Mouse (Mus musculus) forebrain, embryonic 14.5 days (tissue): ENCODE measurements at regions not wholly inside any gene's neighbourhood (a gene's known extent, or its start where the extent isn't known, plus 50 kb on each side); places are given as distances from the start of the nearest gene placed in this dataset.
A peak's percentile ranks its signal among the peaks of the same experiment; 100 is the strongest.

Experiments used
- ATAC-seq: fragments of 200-750 bp; cut with Nextera tagmentation; 2 replicates; pipeline ENCODE4 v1.8.0; 2017; ENCODE audit warnings: mild to moderate bottlenecking, moderate library complexity
- DNase-seq: peaks from one replicate; pipeline ENCODE4 v3.0.0-alpha.2; 2015; ENCODE audit warnings: low spot score
- H3K27ac ChIP-seq: fragments of 300-500 bp; sonication (generic); 2 replicates; pipeline ENCODE4 v1.5.1; 2014; ENCODE audit warnings: low read depth, mild to moderate bottlenecking, control low read depth, low read length, moderate library complexity
- H3K27me3 ChIP-seq: fragments of 300-500 bp; sonication (generic); replicated peaks from 2 replicates; pipeline ENCODE4 v1.6.1; 2014; ENCODE audit warnings: low read length, control low read depth, mixed read lengths; ENCODE audit not compliant: control insufficient read depth, insufficient read depth
- H3K36me3 ChIP-seq: fragments of 300-500 bp; sonication (generic); 2 replicates; pipeline ENCODE4 v1.6.1; 2014; ENCODE audit warnings: low read length, control low read depth; ENCODE audit not compliant: control insufficient read depth, insufficient read depth
- H3K4me1 ChIP-seq: fragments of 300-500 bp; sonication (generic); 2 replicates; pipeline ENCODE4 v1.6.1; 2014; ENCODE audit warnings: antibody characterized with exemption, low read length, control low read depth; ENCODE audit not compliant: control insufficient read depth, insufficient read depth
- H3K4me2 ChIP-seq: fragments of 300-500 bp; sonication (generic); 2 replicates; pipeline ENCODE4 v1.6.1; 2014; ENCODE audit warnings: mild to moderate bottlenecking, control low read depth, low read length
- H3K4me3 ChIP-seq: fragments of 300-500 bp; sonication (generic); 2 replicates; pipeline ENCODE4 v1.5.1; 2014; ENCODE audit warnings: low read depth, low read length, control low read depth
- H3K9ac ChIP-seq: fragments of 300-500 bp; sonication (generic); 2 replicates; pipeline ENCODE4 v1.6.1; 2014; ENCODE audit warnings: mild to moderate bottlenecking, low read length, control low read depth, moderate library complexity
- H3K9me3 ChIP-seq: fragments of 300-500 bp; sonication (generic); replicated peaks from 2 replicates; pipeline ENCODE4 v1.6.1; 2016; ENCODE audit warnings: low read length, control low read depth, mixed read lengths; ENCODE audit not compliant: control insufficient read depth
- WGBS: fragments of 180-500 bp; shearing (Covaris S2); extraction: QIAGEN DNeasy Blood & Tissue Kit; methylation state at CpG from one replicate; pipeline ENCODE4 v1.1.7; 2014; 5-methylcytosine and 5-hydroxymethylcytosine counted together

DNA sequence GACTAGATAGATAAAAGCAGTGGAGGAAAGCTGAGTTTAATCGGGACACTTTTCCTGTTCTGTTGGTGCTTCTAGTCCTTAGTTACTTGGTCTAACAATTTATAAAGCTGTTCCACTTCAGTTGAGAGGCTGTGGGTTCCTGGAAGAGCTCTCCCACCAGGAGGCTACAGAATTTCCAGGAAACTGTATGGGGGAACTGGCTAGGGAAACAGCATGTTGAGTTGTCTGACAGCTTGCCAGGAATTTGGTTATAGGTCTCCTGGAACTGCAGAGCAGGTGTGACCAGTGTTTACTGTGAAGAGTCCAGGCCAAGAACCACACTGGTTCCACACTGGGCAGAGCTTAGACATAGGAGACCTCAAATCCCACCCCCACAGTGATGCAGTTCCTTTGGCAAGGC lies 65.0 kb upstream of the Pik3cg start:
- H3K4me2 ChIP-seq = no peak overlapping the region
- no peak for DNase-seq
- H3K9ac ChIP-seq = no peak overlapping the region
- 100% methylated on average over 1 of the region's 1 CpGs for WGBS
- no peak for ATAC-seq
- no peak overlapping the region for H3K4me3 ChIP-seq
- H3K27me3 ChIP-seq = no peaks in the 10 kb centered on the region
- H3K4me1 ChIP-seq = no peaks in the 10 kb centered on the region
- no peaks in the 10 kb centered on the region for H3K36me3 ChIP-seq
- no peak overlapping the region for H3K27ac ChIP-seq
- no peaks in the 10 kb centered on the region for H3K9me3 ChIP-seq

DNA sequence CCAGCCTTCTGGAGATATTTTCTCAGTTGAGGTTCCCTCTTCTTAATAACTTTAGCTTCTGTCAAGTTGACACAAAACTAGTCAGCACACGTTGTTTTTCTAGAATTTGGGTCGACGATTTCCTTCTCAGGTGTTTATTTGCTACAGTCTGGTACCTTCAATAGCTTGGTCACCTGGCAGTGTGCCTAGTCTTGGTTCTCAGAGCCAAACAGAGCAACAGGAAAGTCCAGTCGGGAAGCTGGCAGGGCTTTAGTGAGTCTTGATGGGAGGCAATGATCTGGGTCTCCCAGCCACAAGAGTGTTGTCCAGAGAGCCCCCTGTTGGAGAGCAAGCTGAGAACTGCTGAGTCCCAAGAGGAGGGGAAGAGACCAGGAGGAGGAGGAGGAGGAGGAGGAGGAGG lies 71.4 kb upstream of the Pik3cg start:
- Histone ChIP-seq H3K9ac (no peak overlapping the region), H3K27ac (no peak overlapping the region), H3K9me3 (no peaks in the 10 kb centered on the region), H3K4me1 (no peaks in the 10 kb centered on the region), H3K36me3 (no peaks in the 10 kb centered on the region), H3K4me2 (no peak overlapping the region), H3K27me3 (no peaks in the 10 kb centered on the region), H3K4me3 (no peak overlapping the region)
- 81% methylated on average over 4 of the region's 4 CpGs for WGBS
- no peak for ATAC-seq
- DNase-seq = no peak

DNA sequence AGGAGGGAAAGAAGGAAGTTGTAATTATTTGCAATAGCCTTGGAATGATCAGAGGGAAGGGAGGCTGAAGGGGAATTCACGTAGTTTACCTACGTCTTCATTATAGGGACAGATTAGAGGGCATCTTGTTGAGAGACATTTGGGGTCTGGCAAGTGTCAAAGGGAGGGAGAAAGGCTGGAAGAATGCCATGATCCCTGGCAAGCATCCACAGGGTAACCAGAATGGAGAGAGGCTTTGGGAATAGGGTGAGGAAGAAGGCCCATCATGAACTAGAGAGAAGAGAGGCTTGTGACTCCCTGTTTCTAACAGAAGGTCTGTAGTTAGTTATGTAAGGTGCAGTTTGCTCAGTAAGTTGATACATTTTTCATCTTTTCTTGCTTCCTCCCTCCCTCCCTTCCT lies 71.8 kb upstream of the Pik3cg start:
- Histone ChIP-seq H3K4me3 (no peak overlapping the region), H3K4me2 (no peak overlapping the region), H3K27me3 (no peaks in the 10 kb centered on the region), H3K27ac (no peak overlapping the region), H3K9me3 (no peaks in the 10 kb centered on the region), H3K36me3 (no peaks in the 10 kb centered on the region), H3K9ac (no peak overlapping the region), H3K4me1 (no peaks in the 10 kb centered on the region)
- DNase-seq (no peak), ATAC-seq (no peak)
- WGBS = 56% methylated on average over 2 of the region's 2 CpGs

DNA sequence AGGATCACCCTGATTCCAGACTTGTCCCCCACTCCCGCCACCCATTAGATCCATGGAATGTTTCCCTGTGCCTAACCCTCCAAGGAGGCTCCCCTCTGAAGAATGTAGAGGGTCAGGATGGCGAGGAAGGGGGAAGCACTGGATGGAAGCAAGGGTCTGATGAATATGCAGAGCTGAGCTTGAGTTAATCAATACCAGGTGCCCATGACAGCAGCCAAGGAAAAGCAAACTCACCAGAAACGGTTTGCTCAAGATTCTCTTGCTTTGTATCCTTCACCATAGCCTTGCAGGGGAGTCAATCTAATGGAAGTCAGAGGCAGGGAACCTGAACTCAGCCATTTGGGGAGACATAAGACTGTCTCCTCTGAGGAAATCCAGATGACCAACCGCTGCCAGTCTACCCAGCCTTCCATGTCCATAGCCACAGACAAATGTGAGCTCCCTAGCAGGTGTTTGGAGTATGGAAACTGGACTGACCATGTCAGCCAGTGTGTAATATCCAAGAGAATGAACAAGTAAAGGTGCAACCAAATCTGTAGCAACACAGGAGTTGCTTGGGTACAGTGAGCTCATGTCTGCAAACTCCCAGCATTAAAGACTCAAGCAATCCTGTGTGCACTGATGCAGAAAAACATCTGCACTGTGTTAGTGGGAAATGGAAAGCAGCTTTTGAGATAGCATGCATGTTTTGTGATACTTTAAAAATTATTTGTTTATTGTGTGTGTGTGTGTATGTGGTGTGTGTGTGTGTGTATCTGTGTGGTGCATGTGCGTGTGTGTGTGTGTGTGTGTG lies 74.1 kb upstream of the Pik3cg start:
- Histone ChIP-seq H3K9me3 (no peaks in the 10 kb centered on the region), H3K4me1 (no peaks in the 10 kb centered on the region), H3K27ac (no peak overlapping the region), H3K4me3 (no peak overlapping the region), H3K9ac (no peak overlapping the region), H3K27me3 (no peaks in the 10 kb centered on the region), H3K4me2 (no peak overlapping the region), H3K36me3 (no peaks in the 10 kb centered on the region)
- WGBS = 65% methylated on average over 5 of the region's 5 CpGs
- DNase-seq (no peak), ATAC-seq (no peak)

DNA sequence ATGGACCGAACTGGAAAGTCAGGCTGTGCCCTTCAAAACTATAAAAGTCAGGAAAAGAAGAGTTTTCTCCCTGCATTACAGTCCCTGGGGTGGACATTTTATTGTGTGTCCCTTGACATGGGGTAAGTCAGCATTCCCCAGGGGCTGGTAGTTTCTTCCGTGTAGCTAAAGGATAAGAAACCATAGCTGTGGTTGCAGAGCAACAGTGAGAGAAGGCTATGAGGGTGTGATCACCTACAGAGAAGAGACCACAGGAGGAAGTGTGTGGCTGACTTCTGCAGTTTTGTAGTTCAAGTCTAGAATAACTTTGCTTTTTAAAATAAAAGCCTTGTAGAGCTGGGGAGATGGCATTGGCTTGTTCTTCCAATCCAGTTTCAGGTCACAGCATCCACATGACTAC lies 76.6 kb upstream of the Pik3cg start:
- Histone ChIP-seq H3K27me3 (no peaks in the 10 kb centered on the region), H3K9me3 (no peaks in the 10 kb centered on the region), H3K27ac (no peak overlapping the region), H3K4me3 (no peak overlapping the region), H3K36me3 (no peaks in the 10 kb centered on the region), H3K4me1 (no peaks in the 10 kb centered on the region), H3K4me2 (no peak overlapping the region), H3K9ac (no peak overlapping the region)
- ATAC-seq (no peak), DNase-seq (no peak)
- 92% methylated on average over 2 of the region's 2 CpGs for WGBS

- no peak overlapping the region for H3K4me3 ChIP-seq
- H3K4me2 ChIP-seq = no peak overlapping the region
- WGBS = 27% methylated on average over 5 of the region's 5 CpGs
- ATAC-seq (peak; percentile 29; the same call in 1 of the 2 replicates), DNase-seq (peak; percentile 7)
- no peaks in the 10 kb centered on the region for H3K9me3 ChIP-seq
- H3K36me3 ChIP-seq = no peaks in the 10 kb centered on the region
- H3K9ac ChIP-seq = no peak overlapping the region
- H3K27me3 ChIP-seq = no peaks in the 10 kb centered on the region
- no peak overlapping the region for H3K27ac ChIP-seq
- H3K4me1 ChIP-seq = no peaks in the 10 kb centered on the region
These were observed 78.2 kb upstream of the Pik3cg start for GRCm38 (mm10) chr12:32286652-32287051.

- Histone ChIP-seq H3K36me3 (no peaks in the 10 kb centered on the region), H3K27ac (no peak overlapping the region), H3K27me3 (no peaks in the 10 kb centered on the region), H3K4me2 (no peak overlapping the region), H3K9ac (no peak overlapping the region), H3K4me1 (no peaks in the 10 kb centered on the region), H3K9me3 (no peaks in the 10 kb centered on the region), H3K4me3 (no peak overlapping the region)
- ATAC-seq (no peak), DNase-seq (no peak)
- 87% methylated on average over 5 of the region's 5 CpGs for WGBS
These were observed 82.7 kb upstream of the Pik3cg start for GRCm38 (mm10) chr12:32291145-32291544.

- Histone ChIP-seq H3K4me2 (peak overlapping the region; percentile 56), H3K9me3 (no peaks in the 10 kb centered on the region), H3K36me3 (no peaks in the 10 kb centered on the region), H3K27ac (no peak overlapping the region), H3K9ac (peak overlapping the region; percentile 33; the same call in 1 of the 2 replicates), H3K27me3 (no peaks in the 10 kb centered on the region), H3K4me1 (no peaks in the 10 kb centered on the region), H3K4me3 (peak overlapping the region; percentile 24; the same call in 1 of the 2 replicates)
- DNase-seq (peak; percentile 84), ATAC-seq (peak; percentile 94)
- WGBS = 23% methylated on average over 18 of the region's 18 CpGs
These were observed 83.7 kb upstream of the Pik3cg start for GRCm38 (mm10) chr12:32291962-32292748.

DNA sequence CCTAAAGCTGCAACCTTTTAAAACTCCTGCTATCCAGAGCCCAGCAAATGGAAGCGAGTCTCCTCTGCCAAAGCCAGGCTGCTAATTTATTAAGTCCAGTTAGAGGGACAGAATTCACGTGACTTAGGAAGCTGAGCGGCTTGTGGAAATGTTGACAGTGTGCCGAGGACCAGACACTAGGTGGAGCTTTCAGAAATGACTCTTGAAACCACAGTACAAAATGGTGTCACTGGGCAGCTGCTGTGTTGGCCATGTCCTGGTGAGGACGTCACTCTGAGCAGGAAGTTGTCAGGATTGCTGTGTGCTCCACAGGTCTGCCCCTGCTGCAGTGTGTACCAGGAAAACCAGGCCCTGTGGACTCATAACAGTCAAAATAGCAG lies 84.3 kb upstream of the Pik3cg start:
- no peak overlapping the region for H3K9ac ChIP-seq
- H3K4me3 ChIP-seq = no peak overlapping the region
- no peaks in the 10 kb centered on the region for H3K36me3 ChIP-seq
- H3K27me3 ChIP-seq = no peaks in the 10 kb centered on the region
- no peak for ATAC-seq
- H3K4me1 ChIP-seq = no peaks in the 10 kb centered on the region
- H3K27ac ChIP-seq = no peak overlapping the region
- H3K9me3 ChIP-seq = no peaks in the 10 kb centered on the region
- WGBS = 74% methylated on average over 5 of the region's 5 CpGs
- no peak for DNase-seq
- no peak overlapping the region for H3K4me2 ChIP-seq
